Mouse (Mus musculus) stomach, postnatal 0 days (tissue): Measurements from ENCODE around the gene Btd. TPM values are rescaled to one million over a fixed set of nuclear protein-coding genes. Genes with fewer than 3 reads are reported as not detected.

ENCODE experiments used
- ATAC-seq: fragments of 200-750 bp; cut with Nextera tagmentation; 2 replicates; pipeline ENCODE4 v1.8.0; 2017; ENCODE audit not compliant: low FRiP score, low TSS enrichment
- DNase-seq: peaks from one replicate; pipeline ENCODE4 v3.0.0-alpha.2; 2016; ENCODE audit warnings: low spot score
- H3K27ac ChIP-seq: fragments of 300-500 bp; sonication (generic); replicated peaks from 2 replicates; pipeline ENCODE4 v1.5.1; 2014; ENCODE audit warnings: mild to moderate bottlenecking, control low read depth
- H3K27me3 ChIP-seq: fragments of 300-500 bp; sonication (generic); 2 replicates; pipeline ENCODE4 v1.6.1; 2014; ENCODE audit warnings: low read length; ENCODE audit not compliant: control insufficient read depth, insufficient read depth
- H3K36me3 ChIP-seq: fragments of 300-500 bp; sonication (generic); 2 replicates; pipeline ENCODE4 v1.6.1; 2014; ENCODE audit warnings: low read length, mixed read lengths; ENCODE audit not compliant: control insufficient read depth, insufficient read depth
- H3K4me1 ChIP-seq: fragments of 300-500 bp; sonication (generic); replicated peaks from 2 replicates; pipeline ENCODE4 v1.6.1; 2014; ENCODE audit warnings: antibody characterized with exemption; ENCODE audit not compliant: control insufficient read depth, insufficient read depth
- H3K4me2 ChIP-seq: fragments of 300-500 bp; sonication (generic); replicated peaks from 2 replicates; pipeline ENCODE4 v1.6.1; 2014; ENCODE audit warnings: low read depth, mild to moderate bottlenecking, control low read depth, moderate library complexity
- H3K4me3 ChIP-seq: fragments of 300-500 bp; sonication (generic); 2 replicates; pipeline ENCODE4 v1.5.1; 2014; ENCODE audit warnings: low read depth, low read length, control low read depth
- H3K9ac ChIP-seq: fragments of 300-500 bp; sonication (generic); 2 replicates; pipeline ENCODE4 v1.6.1; 2014; ENCODE audit warnings: mild to moderate bottlenecking, low read length, control low read depth, mixed read lengths
- H3K9me3 ChIP-seq: fragments of 300-500 bp; sonication (generic); 2 replicates; pipeline ENCODE4 v1.6.1; 2016; ENCODE audit warnings: low read length; ENCODE audit not compliant: control insufficient read depth
- CTCF ChIP-seq: IDR thresholded peaks from 2 replicates; pipeline ENCODE4 v1.5.1; 2016; ENCODE audit warnings: antibody characterized with exemption, low read depth, mild to moderate bottlenecking, moderate library complexity
- EP300 ChIP-seq: optimal IDR thresholded peaks from 2 replicates; pipeline ENCODE3; 2016; ENCODE audit warnings: antibody characterized with exemption
- WGBS: fragments of 180-500 bp; shearing (Covaris S2); extraction: QIAGEN DNeasy Blood & Tissue Kit; methylation state at CpG from one replicate; pipeline ENCODE4 v1.1.7; 2014; 5-methylcytosine and 5-hydroxymethylcytosine counted together
- polyA plus RNA-seq: library from polyadenylated mRNA; unstranded; fragments of >200 nt; fragmentation: Nextera tagmentation; extraction: Ambion mirVana; gene quantifications from 2 replicates; pipeline ENCODE4 v1.2.1, GENCODE M21; 2015

Gene Btd
- polyA plus RNA-seq, 1 experiment from 2014 or later: 17.5 TPM

- peak overlapping the region; percentile 61 for H3K9ac ChIP-seq
- peaks cover 27% of the 10 kb centered on the region for H3K4me1 ChIP-seq
- ATAC-seq: peak; percentile 89
Measured at GRCm38 (mm10) chr14:31661671-31662554, 21.1 kb downstream of the Btd start.

DNA sequence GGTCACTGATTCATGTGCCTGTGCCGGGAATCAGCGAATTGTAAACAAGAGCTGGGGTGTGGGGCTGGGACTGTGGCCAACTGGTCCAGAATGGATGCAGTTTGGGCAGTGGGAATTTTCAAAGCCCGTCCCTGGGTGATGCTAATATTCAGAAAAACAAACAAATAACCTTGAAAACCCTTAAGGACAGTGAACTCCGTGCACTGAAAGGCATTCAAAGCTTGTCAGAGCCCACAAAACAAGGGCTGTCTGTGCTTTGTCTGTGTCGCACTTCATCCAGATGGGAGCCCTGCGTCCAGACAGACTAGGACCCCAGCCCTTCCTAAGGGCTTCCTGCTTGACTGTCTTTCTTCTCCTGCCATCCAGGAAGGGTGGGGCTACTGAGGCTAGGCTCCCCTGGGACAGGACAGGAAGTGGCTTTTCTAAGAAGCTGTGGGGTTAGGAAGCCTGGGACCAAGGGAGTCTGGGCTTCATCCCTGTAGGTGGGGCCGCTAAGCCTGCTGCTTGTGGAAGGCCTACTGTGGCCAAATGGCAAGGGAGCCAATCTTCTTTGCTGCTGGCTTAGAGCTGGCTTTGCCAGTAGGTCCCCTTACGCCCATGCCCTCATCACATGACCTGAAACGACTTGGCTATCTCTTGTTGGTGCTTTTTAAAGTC is 21.9 kb downstream of the Btd start:
- Histone ChIP-seq H3K4me1 (peaks cover 25% of the 10 kb centered on the region), H3K9ac (peak overlapping the region; percentile 61), H3K4me2 (peak overlapping the region; percentile 69), H3K27me3 (no peaks in the 10 kb centered on the region), H3K9me3 (no peaks in the 10 kb centered on the region), H3K36me3 (no peaks in the 10 kb centered on the region), H3K27ac (peak overlapping the region; percentile 99), H3K4me3 (peak overlapping the region; percentile 40; the same call in 1 of the 2 replicates)
- ATAC-seq (peak; percentile 58; the same call in 1 of the 2 replicates), DNase-seq (no peak)
- TF ChIP-seq CTCF (no peak), EP300 (no peak)
- 30% methylated on average over 9 of the region's 9 CpGs for WGBS

More at GRCm38 (mm10) chr14:31661671-31662554, 21.1 kb downstream of the Btd start:
- no peaks in the 10 kb centered on the region for H3K36me3 ChIP-seq
- H3K27ac ChIP-seq: peak overlapping the region; percentile 99
- no peaks in the 10 kb centered on the region for H3K27me3 ChIP-seq
- DNase-seq: peak; percentile 81
- no peak for TF ChIP-seq EP300
- TF ChIP-seq CTCF: peak; percentile 58
- peak overlapping the region; percentile 69 for H3K4me2 ChIP-seq
- WGBS: 4% methylated on average over 44 of the region's 44 CpGs
- no peaks in the 10 kb centered on the region for H3K9me3 ChIP-seq
- peak overlapping the region; percentile 40 for H3K4me3 ChIP-seq

- Histone ChIP-seq H3K9ac (no peak overlapping the region), H3K9me3 (no peaks in the 10 kb centered on the region), H3K4me3 (no peak overlapping the region), H3K4me2 (no peak overlapping the region), H3K4me1 (peaks cover 25% of the 10 kb centered on the region), H3K27me3 (no peaks in the 10 kb centered on the region), H3K27ac (peak overlapping the region; percentile 99), H3K36me3 (no peaks in the 10 kb centered on the region)
- DNase-seq: no peak
- 76% methylated on average over 13 of the region's 13 CpGs for WGBS
- TF ChIP-seq CTCF (no peak), EP300 (no peak)
- no peak for ATAC-seq
Measured at GRCm38 (mm10) chr14:31663376-31664099, 22.7 kb downstream of the Btd start.

DNA sequence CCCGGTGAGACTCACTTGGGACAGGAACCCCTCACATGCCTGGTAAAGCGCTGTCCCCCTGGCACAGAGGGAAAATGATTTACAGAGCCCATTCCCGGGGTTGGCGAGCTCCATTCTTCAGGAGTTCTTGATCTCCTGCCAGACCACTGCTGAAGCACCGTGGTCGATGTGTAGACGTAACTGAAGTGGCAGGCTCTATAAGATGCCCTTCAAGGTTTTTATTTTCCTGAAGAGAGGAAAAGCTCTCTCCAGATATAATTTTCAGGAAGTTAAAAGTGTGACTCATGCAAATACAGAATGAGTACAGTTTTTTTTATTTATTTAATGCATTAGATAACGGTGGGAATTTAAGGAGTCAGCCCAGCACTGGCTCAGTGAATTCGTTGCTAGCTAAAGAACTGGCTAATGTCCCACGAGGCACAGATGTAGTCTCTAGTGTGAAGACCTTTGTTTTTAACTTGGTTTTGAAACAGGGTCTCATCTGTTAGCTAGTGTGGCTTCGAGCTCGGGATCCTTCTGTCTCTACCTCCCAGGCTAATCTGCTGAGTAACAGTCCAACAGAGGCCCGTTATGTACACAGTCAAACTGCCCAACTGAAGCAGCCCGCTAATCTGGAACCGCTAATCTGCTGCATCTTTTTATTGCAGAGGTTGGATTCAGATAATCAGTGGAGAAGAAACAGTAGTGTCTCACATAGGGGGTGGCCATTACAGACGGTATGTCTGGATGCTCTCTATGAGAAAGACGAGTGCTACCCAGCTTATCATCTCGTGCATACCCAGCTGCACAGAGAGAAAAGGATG is 23.5 kb downstream of the Btd start:
- H3K4me3 ChIP-seq: no peak overlapping the region
- ATAC-seq (no peak), DNase-seq (no peak)
- no peaks in the 10 kb centered on the region for H3K27me3 ChIP-seq
- peak overlapping the region; percentile 99 for H3K27ac ChIP-seq
- no peaks in the 10 kb centered on the region for H3K36me3 ChIP-seq
- no peak for TF ChIP-seq EP300
- TF ChIP-seq CTCF: no peak
- no peaks in the 10 kb centered on the region for H3K9me3 ChIP-seq
- no peak overlapping the region for H3K4me2 ChIP-seq
- no peak overlapping the region for H3K9ac ChIP-seq
- H3K4me1 ChIP-seq: peaks cover 28% of the 10 kb centered on the region
- WGBS: 41% methylated on average over 18 of the region's 18 CpGs

DNA sequence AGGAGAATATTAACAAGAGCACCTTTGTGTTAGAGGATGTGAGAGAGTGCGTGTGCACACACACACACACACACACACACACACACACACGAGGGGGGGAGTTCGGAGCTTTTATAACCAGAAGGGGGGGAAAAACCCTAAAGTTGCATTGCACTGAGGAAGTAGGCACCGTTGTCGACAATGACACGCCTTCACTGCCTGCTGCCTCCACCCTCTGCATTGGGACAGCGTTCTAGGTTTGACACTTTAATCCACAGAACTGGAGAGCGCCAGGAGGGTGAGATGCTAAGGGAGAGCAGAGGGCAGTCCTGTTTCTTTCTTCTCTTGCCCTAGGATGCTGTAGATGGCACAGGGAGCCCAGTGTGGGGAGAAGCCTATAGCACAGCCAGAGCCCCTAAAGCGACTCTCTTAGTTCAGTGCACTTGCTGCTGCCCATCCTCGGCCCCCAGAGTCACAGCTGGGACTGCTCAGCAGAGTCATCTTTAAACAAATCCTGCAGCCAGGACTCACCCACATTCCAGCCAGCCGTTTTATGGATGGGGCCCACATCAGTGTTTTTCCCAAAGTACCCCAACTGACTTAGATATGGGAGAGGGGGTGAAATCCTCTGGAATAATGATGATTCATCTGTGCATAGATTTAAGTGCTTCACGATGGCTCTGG is 24.2 kb downstream of the Btd start:
- TF ChIP-seq EP300 (no peak), CTCF (no peak)
- H3K4me1 ChIP-seq: peaks cover 32% of the 10 kb centered on the region
- H3K9me3 ChIP-seq: no peaks in the 10 kb centered on the region
- no peaks in the 10 kb centered on the region for H3K36me3 ChIP-seq
- 35% methylated on average over 12 of the region's 12 CpGs for WGBS
- no peaks in the 10 kb centered on the region for H3K27me3 ChIP-seq
- no peak for DNase-seq
- no peak overlapping the region for H3K4me3 ChIP-seq
- ATAC-seq: no peak
- peak overlapping the region; percentile 99 for H3K27ac ChIP-seq
- no peak overlapping the region for H3K4me2 ChIP-seq
- H3K9ac ChIP-seq: no peak overlapping the region
